Mouse (Mus musculus) ovary, postnatal 14 days (tissue): ENCODE measurements at regions not wholly inside any gene's neighbourhood (a gene's known extent, or its start where the extent isn't known, plus 50 kb on each side); places are given as distances from the start of the nearest gene placed in this dataset.
A peak's percentile ranks its signal among the peaks of the same experiment; 100 is the strongest.

Experiments
- DNase-seq: peaks from one replicate; pipeline ENCODE4 v3.0.0; 2022; ENCODE audit warnings: low spot score

DNA sequence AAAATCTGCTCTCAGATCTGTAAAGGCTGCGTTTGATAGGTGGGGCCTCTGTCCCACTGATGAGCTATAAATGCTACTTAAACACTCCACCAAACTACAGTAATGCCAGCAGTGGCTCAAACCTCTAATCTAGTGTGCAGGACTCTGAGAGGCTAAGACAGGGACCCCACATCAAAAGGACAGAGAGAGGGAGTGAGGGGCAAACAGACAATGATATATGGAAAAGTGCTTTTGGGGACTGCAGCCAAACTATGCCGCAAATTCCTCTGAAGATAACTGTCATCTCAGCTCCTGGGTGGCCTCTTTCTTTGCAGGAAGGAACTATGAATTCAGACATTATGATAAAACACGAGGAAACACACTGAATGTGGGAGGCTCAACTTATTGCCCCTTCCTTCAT, 138.9 kb upstream of the Ddit4l start:
- no peak for DNase-seq

DNA sequence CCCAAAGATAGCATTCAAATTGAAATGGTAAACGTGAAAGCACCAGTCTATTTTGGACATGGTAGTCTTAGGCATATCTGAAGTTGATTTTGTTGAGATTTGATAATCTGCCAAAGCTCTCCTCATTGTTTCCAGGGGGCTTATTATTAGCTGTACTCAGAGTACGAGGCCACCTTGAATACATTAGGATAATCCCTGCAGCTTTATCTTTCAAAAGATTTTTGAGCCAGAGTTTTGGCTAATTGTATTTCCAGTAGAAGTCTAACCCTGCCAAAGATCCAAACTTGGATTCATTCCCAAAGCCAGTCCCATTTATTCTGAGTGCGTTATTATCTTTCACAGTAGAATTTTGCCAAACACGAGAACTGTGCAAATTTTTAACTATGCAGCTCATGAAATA, 138.4 kb upstream of the Ddit4l start:
- no peak for DNase-seq

DNA sequence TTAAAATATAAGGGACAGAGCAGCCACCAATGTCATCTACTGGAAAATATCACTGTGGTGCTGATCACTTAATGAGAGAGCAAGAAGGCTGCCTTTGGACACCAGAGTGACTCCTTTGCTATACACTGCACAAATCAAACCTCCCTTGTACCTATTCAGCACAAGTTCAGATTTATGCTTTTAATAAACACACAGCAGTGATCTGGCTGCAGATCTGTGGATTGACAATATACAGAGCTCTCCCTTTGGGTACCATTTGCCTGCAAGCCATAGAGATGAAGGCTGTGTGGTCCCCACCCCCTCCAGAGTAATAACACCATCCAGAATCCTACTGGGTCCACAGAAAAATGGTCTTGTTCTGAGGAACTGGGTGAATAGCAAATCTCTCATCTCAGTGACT, 131.8 kb upstream of the Ddit4l start:
- no peak for DNase-seq

DNA sequence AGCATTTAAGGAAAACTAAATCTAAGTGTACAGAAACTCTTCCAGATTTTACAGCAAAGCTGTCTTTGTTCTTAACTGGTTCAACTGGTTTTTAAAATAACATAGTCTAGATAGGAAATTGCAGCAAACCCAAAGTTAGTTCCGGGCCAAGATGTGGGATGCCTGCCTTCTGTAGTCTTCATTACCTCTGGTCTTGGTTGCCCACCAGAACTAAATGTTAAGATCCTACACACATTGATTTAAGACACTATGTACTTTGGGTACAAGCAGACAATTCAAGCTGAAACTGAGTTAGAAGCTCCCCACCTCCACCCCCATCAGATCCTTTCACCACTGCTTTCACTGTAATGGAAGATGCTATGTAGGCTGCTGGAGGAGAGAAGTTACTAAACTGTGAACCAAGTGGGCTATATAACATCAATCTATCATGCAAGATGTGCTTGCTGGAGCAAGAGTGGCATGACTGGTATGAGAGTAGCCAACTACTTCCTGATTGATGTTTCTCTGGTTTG, 129.8 kb upstream of the Ddit4l start:
- no peak for DNase-seq

DNA sequence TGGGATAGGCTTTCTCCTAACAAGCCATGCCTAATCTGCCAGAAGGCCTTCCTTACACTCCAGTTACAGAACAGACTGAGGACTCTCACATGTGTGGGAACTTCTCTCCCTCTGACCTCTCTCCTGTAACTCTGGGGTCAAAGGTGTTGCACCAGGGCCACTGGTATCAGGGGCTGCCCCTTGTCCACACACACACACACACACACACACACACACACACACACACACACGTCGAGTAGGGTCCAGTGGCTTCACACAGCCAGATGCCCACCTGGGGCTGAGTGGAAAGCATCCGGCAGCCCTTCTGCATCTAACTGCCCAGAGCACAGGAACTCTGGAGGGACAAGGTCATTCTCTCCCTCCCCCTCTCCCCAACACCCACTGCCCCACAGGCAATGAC, 123.1 kb upstream of the Ddit4l start:
- no peak for DNase-seq

DNA sequence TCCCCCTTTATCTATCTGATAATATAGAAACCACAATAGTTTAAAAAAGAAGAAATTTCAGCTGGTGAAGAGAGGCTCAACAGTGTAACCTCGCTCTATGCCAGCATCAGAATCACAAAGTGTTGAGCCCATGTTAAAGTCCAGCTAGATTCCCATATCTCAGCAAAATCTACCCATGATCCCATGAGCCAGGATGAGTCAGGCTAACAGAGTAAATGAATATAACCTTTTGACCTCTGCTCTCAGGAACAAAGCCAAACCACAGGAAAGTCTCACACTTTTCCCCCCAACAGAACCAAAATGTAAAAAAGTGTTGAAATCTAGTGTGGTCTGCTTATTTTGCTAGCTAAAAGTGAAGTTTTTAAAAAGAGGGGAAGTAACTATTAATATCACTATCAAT, 110.1 kb upstream of the Ddit4l start:
- DNase-seq, result no peak

DNA sequence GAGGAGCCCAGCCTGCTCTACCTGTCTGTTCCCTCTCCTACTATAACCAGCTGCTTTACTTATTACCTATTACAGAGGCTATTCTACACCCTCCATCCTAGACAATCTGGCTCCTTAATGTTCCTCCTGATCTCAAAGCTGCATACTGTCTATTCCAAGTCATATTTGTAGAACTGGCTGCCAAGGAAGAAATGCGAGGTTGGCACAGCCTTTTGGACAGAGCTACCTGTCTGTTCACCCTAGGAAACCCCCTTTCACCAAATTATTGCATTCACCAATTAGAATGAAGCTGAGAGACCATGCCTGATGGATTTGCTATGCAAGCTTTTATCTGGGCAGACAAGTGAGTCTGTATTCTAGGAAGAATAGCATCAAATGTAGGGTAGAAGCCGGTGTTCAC, 109.0 kb upstream of the Ddit4l start:
- no peak for DNase-seq

DNA sequence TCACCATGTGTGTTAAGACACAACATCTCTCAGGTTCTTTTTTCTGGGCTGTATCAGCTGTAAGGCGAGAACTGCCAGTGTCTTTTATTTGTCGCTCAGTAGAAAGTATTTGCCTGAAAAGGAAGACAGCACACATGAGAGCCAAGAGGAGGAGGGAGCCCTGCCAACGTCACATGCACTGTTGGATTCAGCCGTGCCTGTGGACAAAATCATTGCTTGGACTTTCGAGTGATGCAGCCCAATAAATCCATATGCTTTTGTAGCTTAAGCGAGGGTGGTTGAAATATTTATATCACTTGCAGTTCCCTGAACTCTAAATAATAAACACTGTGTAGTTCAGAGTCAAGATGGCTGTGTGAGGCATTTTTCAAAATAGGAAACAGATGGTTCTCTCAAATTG, 108.4 kb upstream of the Ddit4l start:
- DNase-seq, result no peak

DNA sequence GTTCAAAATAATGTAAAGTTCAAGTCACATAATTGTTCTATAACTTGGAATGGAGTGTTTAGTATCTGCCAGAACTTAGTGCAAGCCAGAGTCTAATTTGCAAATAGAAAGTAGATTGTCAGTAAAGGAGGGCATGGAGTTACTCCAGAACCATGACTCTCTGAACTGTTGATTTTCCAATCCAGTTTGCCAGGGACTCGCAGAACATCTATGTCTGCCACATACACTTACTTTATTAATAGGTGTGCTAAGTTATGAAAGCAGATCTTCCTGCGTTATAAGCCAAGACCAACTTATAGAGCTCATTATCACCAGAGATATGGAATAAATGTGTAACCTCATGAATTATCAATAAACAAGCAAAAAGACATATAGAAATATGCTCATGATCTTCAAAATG, 107.2 kb upstream of the Ddit4l start:
- no peak for DNase-seq

DNA sequence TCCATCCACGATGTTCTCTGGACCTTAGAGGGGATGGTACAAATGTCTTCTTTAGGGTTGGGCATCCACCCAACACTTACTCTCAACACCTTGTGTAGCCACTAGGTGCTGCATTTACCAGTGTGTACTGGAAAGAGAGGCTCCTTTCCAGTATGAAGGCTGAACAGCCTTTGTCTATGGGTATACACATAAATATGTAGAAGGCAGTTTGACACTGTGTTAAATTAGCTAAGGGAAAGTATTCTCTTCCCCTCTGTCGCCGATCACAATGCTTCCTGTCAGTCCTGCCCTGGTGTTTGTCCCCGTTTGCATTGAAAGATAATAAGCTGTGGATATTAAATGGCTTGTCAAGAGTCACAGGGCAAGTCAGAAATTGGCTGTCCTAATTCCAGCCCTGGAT, 104.0 kb upstream of the Ddit4l start:
- no peak for DNase-seq

DNA sequence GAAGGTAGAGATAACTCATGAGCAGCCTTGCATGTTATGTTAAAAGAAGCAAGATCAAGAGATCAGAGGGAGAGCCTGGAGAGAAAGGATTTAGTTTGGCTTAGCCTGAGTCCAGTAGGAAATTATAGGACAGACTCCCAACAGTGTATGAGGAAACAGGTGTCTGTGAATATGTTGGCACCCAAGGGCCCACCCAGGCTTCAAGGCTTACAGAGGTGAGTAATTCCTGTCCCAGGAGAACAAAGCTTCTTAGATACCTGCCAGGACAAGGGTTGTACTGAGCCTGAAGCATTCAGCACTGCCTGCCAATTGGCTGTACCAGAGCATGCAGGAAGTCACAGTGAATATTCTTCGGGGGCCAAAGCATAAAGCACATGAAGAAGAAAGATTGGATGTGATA, 101.2 kb upstream of the Ddit4l start:
- DNase-seq, result no peak

DNA sequence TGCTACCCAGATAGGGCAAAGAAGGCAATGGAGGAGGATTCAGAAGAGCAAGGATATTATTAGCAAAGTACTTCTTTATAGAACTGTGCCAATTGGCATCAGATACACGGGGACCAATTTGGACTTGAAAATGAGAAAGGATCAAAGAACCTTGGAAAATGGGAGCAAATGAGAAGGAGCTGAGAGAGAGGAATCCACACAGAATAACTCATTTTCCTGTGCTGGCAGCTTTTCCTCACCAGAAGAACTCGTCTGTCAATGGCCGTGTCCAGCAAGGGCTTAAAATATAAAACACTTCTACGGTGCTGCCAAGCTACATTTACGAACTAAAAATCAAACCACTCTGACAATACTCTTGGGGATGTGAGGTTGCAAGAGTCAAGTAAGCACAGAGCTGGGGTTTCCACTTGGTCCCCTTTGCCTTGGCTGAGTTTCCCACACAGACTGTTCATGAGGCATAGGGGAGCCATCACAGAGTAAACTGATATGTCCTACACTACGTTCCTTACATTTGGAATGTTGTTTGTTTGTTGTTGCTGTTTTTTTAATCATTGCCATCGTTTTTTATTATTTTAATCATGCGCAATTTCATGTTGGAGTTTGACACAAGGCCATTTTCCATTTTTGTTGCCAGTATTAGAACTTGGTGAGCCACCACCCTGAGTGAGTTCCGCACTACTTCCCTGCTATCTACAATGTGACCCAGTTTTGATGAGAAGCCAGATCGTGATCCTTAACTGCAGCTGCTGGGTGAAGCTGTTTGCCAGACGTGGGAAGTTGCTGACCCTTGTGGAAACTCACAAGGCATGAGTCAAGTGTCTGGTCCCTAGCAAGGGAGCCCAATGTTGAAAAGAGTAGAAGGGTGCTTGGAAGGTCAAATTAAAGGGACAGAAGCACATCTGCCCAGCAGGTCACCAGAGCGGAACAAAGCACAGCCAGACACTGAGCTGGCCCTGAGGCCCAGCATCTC, 95.5 kb upstream of the Ddit4l start:
- no peak for DNase-seq

DNA sequence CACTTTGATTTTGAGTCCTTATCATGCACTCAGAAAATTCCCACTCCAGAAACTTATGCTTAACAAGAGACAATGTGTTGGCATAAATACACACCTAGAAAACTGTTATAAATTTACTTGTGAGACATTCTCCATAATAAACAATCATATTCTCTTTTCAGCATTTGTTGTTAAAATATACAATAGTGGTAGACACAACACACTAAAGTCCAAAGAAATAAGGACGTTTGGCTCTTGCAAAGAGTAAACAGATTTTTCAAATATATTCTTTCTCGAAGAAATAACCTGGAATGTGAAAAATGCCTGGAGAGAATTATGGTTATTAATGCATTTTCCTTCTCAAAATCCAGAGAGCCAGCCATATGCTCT, 91.8 kb upstream of the Ddit4l start:
- no peak for DNase-seq

DNA sequence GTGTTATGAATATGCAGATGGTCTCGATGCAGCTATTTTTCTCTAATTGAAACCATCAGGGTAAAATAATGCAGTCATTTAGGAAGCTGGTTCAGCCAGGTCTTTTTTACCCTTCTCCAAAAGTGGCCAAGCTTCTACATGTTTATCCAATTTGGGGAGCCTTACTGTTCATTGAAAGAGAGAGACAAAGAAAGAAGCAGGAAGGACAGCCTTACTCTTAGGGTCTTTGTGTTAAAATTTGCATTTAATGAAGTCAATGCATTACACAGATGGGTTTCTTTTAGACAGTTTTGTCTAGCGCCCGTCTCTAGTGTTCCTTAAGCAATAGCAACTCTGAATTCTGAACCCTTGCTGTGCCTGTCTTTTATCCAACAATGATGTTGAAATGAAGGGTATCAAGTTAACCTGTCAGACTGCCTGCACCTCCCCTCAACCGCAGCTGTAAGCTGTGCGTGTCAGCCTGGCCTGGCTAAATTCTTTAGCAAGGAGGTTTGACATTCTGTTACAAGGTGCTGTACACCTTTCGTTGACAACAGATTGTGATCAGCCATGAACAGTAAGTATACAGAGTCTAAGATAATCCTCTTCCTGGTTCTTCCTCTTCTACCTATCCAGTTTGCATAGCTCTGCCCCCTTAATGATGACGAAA, 91.3 kb upstream of the Ddit4l start:
- no peak for DNase-seq

DNA sequence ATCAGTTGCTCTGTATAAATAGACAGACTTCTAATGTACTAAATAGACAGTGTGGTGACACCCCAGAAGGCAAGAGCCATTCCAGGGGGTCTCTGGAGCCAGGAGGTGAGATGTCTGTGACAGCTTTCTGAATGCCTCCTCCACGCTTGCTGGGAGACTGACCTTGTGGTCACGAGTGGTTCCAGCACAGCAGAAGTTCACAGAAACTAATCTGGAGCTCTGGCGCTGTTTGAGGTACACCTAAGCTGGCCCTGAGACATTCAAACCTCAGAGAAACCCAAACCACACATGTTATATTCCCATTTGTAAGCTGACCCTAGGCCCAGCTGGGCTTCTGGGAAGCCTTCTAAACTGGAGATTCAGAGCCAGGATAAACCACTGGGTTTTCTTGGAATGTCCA, 79.7 kb upstream of the Ddit4l start:
- DNase-seq, result no peak

DNA sequence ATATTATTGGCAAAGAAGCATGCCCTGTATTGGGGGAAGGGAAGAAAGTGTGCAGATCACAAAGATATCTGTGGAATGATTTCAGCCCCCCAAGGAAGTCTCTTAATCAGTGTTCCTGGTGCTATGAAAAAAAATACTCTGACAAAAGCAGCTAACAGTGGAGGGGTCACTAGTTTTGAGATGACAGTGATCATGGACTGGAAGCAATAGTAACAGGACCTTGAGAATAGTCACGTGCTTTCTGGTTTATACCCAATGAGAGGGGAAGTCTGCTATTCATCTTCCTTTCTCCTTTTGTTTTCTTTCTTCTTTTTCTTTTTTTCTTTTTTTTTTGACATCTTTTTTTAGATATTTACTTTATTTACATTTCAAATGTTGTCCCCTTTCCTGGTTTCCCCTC, 79.1 kb upstream of the Ddit4l start:
- no peak for DNase-seq

DNA sequence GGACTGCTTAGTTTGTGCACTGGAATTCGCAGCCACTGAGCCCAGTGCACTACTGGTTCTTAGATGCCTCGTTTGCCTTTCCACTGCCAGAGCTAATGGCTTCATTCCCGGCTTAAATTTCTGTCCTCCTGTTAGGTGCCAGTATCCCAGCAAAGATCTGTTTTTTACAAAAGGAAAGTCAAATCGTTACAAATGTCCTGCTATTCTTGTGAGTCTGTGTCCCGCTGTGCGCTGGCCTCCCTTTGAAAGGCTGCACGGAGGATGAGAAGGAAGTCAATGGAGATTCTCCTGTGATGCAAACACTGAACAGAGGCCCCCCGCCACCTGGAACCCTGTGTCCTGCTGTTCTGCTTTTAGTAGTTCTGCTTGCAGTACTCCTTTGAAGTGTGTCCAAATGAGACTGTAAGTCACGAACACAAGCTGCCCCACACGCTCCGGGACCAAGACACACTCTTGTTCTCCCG, 74.0 kb upstream of the Ddit4l start:
- no peak for DNase-seq

DNA sequence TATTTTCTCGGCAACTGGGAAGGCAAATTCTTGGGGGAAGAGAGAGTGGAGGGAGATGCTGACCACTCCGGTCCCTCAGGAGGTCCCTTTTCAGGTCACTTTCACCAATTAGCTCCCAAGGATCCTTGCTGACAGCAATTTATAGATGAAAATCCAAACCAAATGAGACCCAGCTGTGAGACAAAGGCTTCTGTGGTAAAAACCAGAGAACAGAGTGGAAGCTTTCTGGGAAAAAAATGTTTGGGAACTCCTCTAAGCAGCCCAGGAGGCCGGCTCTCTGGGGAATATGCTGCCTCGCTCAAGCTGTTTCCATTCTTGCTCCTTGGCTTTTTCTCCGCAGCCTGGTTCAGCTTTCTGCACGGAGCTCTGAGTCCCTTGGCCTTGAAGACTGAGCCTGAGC, 73.5 kb upstream of the Ddit4l start:
- peak; percentile 17 for DNase-seq

DNA sequence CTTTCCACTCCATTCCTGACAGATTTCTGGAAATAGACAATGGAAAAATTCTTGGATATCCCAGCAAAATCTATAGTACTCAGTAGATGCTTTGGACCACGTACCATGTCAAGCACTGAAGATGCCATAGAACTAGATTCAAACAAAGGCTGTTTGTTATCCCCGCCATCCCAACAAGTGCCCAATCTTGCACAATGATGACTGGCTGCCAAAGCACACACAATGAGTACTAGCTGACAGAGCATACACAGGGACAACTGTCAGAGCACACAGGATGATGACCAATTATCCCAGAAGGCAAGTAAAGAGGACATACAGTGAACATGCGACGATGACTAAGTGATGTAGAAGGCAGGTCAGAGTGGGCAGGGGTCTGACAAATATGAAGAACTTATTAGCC, 70.7 kb upstream of the Ddit4l start:
- DNase-seq, result no peak

DNA sequence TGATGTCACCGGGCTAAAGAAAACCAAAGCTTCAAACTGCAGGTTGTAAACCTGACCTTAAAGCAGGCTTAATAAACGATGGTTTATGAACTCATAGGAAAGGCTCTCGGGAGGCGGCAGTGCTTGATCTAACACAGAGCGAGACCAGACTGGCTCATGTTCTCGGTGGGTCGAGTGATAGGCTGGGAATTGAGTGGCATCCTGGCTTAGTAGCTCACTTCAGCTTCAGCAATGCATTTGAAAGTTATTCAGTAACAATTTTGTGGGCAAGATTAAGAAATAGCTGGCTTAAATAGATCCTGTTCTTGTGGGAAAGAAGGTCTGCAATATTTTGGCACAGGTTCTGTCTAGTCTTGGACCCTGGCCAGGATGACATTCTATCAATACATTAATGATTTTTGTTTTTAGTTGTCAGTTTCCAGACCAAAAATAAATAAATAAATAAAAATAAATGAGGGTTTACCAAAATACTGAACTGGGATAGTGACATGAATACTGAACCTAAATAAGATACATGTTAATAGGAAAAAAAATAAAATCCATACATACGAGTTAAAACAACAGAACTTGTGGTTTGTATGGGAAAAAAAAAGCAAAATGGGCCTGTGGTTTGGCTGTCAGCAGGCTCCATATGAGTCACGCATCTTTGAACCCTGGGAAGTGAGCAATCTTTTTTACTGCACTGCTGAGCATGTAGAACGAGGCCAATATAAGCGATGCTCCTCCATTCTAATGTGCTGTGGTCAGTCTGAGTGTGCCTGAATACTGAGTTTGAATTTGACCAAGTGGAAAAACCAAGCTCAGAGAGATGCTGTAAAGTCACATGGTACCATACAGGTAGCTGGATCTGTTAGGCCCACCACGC, 68.7 kb upstream of the Ddit4l start:
- DNase-seq, result no peak

DNA sequence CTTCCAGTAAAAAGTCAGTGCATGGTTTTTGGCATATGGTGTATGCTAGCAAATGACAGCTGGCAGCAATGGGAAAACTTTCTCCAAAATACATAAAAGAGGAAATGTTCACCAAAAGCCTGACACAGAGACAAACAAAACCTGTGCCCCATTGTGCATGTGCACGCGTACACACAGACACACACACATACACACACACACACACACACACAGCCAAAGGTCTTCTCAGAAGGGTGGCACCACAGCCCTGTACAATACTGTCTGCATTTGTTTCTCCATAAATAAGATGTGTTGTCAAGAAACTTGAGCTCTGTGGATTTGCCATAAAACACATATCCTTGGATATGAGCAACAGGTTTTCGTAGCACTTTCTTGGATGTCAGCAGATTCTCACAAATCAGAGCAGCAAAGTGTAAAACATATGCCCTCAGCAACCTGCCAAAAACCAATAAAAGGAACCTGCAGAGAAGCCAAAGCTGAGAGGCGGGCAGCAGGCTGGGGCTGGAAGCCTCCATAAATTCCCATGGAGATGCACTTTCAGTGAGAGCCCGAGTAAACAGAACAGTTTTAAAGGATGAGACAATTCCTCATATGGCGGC, 60.5 kb upstream of the Ddit4l start:
- DNase-seq, result peak; percentile 26

DNA sequence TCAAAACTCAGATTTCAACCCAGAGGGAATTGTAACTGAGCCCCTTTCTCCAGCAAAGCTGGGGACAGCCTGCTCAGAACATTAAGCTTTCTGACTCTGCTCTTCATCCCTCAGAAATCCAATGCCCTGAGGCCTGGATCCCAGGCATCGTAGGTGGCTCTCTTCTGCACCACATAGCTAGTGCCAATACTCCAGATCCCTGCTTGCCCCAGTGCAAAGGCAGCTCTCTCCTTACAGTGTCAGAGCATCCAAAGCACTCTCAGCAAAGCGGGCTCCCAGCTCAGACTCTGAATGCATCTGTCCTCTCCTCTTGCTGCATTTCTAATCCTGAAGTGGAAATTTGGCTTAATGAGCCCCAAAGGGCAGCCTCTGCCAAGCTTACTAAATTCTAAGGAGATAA, 59.4 kb upstream of the Ddit4l start:
- no peak for DNase-seq
